Mouse (Mus musculus) stomach, postnatal 0 days (tissue): ENCODE results near the gene Habp2. TPM values are rescaled to one million over a fixed set of nuclear protein-coding genes. Genes with fewer than 3 reads are reported as not detected.

ENCODE experiments used
- ATAC-seq: fragments of 200-750 bp; cut with Nextera tagmentation; 2 replicates; pipeline ENCODE4 v1.8.0; 2017; ENCODE audit not compliant: low FRiP score, low TSS enrichment
- DNase-seq: peaks from one replicate; pipeline ENCODE4 v3.0.0-alpha.2; 2016; ENCODE audit warnings: low spot score
- H3K27ac ChIP-seq: fragments of 300-500 bp; sonication (generic); replicated peaks from 2 replicates; pipeline ENCODE4 v1.5.1; 2014; ENCODE audit warnings: mild to moderate bottlenecking, control low read depth
- H3K27me3 ChIP-seq: fragments of 300-500 bp; sonication (generic); 2 replicates; pipeline ENCODE4 v1.6.1; 2014; ENCODE audit warnings: low read length; ENCODE audit not compliant: control insufficient read depth, insufficient read depth
- H3K36me3 ChIP-seq: fragments of 300-500 bp; sonication (generic); 2 replicates; pipeline ENCODE4 v1.6.1; 2014; ENCODE audit warnings: low read length, mixed read lengths; ENCODE audit not compliant: control insufficient read depth, insufficient read depth
- H3K4me1 ChIP-seq: fragments of 300-500 bp; sonication (generic); replicated peaks from 2 replicates; pipeline ENCODE4 v1.6.1; 2014; ENCODE audit warnings: antibody characterized with exemption; ENCODE audit not compliant: control insufficient read depth, insufficient read depth
- H3K4me2 ChIP-seq: fragments of 300-500 bp; sonication (generic); replicated peaks from 2 replicates; pipeline ENCODE4 v1.6.1; 2014; ENCODE audit warnings: low read depth, mild to moderate bottlenecking, control low read depth, moderate library complexity
- H3K4me3 ChIP-seq: fragments of 300-500 bp; sonication (generic); 2 replicates; pipeline ENCODE4 v1.5.1; 2014; ENCODE audit warnings: low read depth, low read length, control low read depth
- H3K9ac ChIP-seq: fragments of 300-500 bp; sonication (generic); 2 replicates; pipeline ENCODE4 v1.6.1; 2014; ENCODE audit warnings: mild to moderate bottlenecking, low read length, control low read depth, mixed read lengths
- H3K9me3 ChIP-seq: fragments of 300-500 bp; sonication (generic); 2 replicates; pipeline ENCODE4 v1.6.1; 2016; ENCODE audit warnings: low read length; ENCODE audit not compliant: control insufficient read depth
- CTCF ChIP-seq: IDR thresholded peaks from 2 replicates; pipeline ENCODE4 v1.5.1; 2016; ENCODE audit warnings: antibody characterized with exemption, low read depth, mild to moderate bottlenecking, moderate library complexity
- EP300 ChIP-seq: optimal IDR thresholded peaks from 2 replicates; pipeline ENCODE3; 2016; ENCODE audit warnings: antibody characterized with exemption
- WGBS: fragments of 180-500 bp; shearing (Covaris S2); extraction: QIAGEN DNeasy Blood & Tissue Kit; methylation state at CpG from one replicate; pipeline ENCODE4 v1.1.7; 2014; 5-methylcytosine and 5-hydroxymethylcytosine counted together
- polyA plus RNA-seq: library from polyadenylated mRNA; unstranded; fragments of >200 nt; fragmentation: Nextera tagmentation; extraction: Ambion mirVana; gene quantifications from 2 replicates; pipeline ENCODE4 v1.2.1, GENCODE M21; 2015

The Habp2 gene
- polyA plus RNA-seq, 1 experiment from 2014 or later = 28.9 TPM

DNA sequence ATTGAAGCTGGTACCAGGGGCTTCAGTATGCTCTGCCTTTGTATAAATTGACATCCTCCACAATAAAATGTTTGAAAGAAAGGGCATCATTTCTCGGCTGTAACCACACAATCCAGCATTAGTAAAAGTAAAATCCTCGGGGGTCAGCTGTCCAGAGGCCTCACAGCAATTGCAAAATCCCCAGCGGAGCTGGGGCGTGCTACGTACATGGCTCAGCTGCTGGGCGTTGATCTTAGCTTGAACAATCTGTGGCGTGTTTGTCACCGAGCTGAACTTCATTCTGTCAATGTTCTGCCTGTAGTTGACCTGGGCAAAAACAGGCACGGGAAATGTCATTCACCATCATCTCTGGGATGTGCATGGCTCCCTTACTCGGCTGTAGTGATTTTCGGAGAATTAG, 79.2 kb downstream of the Habp2 start:
- 68% methylated on average over 11 of the region's 11 CpGs for WGBS
- H3K4me2 ChIP-seq = no peak overlapping the region
- H3K36me3 ChIP-seq = no peaks in the 10 kb centered on the region
- H3K9ac ChIP-seq = no peak overlapping the region
- H3K4me1 ChIP-seq = peaks cover 3% of the 10 kb centered on the region; the same call in 1 of the 2 replicates
- DNase-seq (no peak), ATAC-seq (no peak)
- H3K27me3 ChIP-seq = no peaks in the 10 kb centered on the region
- peak overlapping the region; percentile 30 for H3K27ac ChIP-seq
- no peaks in the 10 kb centered on the region for H3K9me3 ChIP-seq
- no peak for TF ChIP-seq EP300
- no peak for TF ChIP-seq CTCF
- no peak overlapping the region for H3K4me3 ChIP-seq

DNA sequence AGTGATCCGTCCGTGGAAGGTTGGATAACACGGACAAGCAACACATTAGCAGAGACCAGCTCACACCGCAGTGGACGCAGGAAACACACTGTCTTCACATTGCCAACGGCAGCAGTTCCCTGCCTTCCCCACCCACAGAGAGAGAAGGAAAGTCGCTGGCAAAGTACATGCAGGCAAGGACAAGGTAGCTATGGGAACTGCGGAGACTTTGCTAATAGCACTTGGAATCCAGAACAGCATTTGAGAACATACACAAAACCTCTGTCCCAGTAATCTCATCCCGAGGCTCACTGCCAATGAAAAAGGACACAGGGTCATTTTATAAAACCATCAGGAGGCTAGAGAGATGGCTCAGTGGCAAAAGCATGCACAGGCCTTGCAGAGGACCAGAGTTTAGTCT, 79.7 kb downstream of the Habp2 start:
- TF ChIP-seq EP300 (no peak), CTCF (no peak)
- Histone ChIP-seq H3K9ac (no peak overlapping the region), H3K4me2 (no peak overlapping the region), H3K4me1 (peaks cover 3% of the 10 kb centered on the region; the same call in 1 of the 2 replicates), H3K36me3 (no peaks in the 10 kb centered on the region), H3K4me3 (no peak overlapping the region), H3K27ac (peak overlapping the region; percentile 30), H3K27me3 (no peaks in the 10 kb centered on the region), H3K9me3 (no peaks in the 10 kb centered on the region)
- ATAC-seq (no peak; the same call in 1 of the 2 replicates), DNase-seq (no peak)
- 59% methylated on average over 9 of the region's 9 CpGs for WGBS

DNA sequence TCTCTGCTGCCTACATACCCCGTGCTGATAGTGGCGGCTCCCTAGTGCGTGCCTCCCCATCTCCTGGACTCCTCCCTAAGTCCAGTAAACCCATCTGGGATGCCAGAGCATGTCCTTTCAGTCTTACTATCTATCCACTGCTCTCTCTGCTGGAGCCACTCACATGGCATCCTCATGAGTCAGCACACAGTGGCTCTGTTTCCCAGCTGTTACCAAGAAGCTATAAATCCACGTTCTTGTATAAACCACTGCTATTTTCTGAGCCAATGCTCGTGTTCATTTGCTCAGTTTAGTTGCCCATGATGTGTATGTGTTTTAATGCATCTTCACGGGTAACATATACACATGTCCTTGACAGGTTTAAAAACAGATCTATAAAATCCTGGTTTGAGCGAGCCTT, 80.8 kb downstream of the Habp2 start:
- no peak for ATAC-seq
- WGBS = 45% methylated on average over 7 of the region's 7 CpGs

DNA sequence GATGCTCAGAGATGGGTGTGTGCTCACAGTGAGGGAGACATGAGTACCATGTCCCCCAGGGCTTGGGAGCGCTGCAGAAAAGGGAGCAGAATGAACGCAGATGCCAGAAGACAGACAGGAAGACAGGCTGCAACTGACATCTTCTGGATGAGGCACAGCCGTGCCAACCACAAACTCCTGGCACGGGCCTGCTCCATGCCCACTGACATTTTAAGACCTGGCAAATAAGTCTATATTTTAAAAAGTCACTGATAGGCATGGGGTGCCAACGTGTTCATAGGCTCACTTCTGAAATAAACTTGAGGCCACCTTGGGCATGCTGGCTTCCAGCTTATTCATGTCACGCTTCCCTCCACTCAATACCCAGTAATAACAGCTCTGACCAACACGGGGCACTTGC, 82.0 kb downstream of the Habp2 start:
- Histone ChIP-seq H3K4me1 (peaks cover 3% of the 10 kb centered on the region; the same call in 1 of the 2 replicates), H3K4me3 (no peak overlapping the region), H3K36me3 (no peaks in the 10 kb centered on the region), H3K9me3 (no peaks in the 10 kb centered on the region), H3K27ac (no peak overlapping the region), H3K9ac (no peak overlapping the region), H3K4me2 (no peak overlapping the region), H3K27me3 (no peaks in the 10 kb centered on the region)
- ATAC-seq = no peak
- DNase-seq = no peak
- 86% methylated on average over 7 of the region's 7 CpGs for WGBS
- TF ChIP-seq EP300 = no peak
- TF ChIP-seq CTCF = no peak

More for the DNA sequence above, 80.8 kb downstream of the Habp2 start:
- Histone ChIP-seq H3K4me3 (no peak overlapping the region), H3K9ac (no peak overlapping the region), H3K36me3 (no peaks in the 10 kb centered on the region), H3K27ac (no peak overlapping the region), H3K9me3 (no peaks in the 10 kb centered on the region), H3K27me3 (no peaks in the 10 kb centered on the region), H3K4me1 (peaks cover 3% of the 10 kb centered on the region; the same call in 1 of the 2 replicates), H3K4me2 (no peak overlapping the region)
- no peak for TF ChIP-seq CTCF
- no peak for TF ChIP-seq EP300
- DNase-seq = no peak

Other genes with a start within 250 kb of the Habp2 start
- 0.33 and 0.41 TPM in 2 replicates for gene Nrap, start 102.9 kb downstream of the Habp2 start, polyA plus RNA-seq
- gene Casp7, start 110.0 kb downstream of the Habp2 start, polyA plus RNA-seq = 17.9 and 20.8 TPM in 2 replicates
- gene Plekhs1, start 174.5 kb downstream of the Habp2 start, polyA plus RNA-seq = 3.4 and 4.7 TPM in 2 replicates